ENCODE assay signal across 9 mouse cellular contexts in the genomic region with DNA sequence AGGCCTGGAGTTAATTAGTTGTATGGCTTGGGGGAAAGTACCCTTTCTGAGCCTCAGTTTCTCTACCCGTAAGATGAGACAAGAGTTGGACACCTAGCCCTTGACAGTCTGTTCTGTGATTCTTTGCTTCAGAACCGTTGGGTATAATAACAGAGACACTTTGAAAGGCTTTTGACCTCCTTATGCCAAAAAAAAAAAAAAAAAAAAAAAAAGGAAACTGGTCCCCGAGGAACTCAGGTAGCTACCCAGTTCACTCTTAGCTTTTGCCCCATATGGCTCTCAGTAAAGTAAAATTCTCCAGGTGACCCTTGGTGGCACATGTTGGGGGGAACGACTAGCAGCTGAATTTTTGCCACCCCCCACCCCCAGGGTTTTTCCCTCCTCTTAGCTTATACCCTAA. TPM values are rescaled to one million over a fixed set of nuclear protein-coding genes. Genes with fewer than 3 reads are reported as not detected.
DNase-seq lines count a peak whose midpoint lies in the region; ATAC-seq and TF ChIP-seq lines count a peak whose summit lies in the region.
"Had no signal": no experiment of that assay in that cellular context is flagged by ENCODE, and none has a peak within 500 bp of the region (broad histone marks: within the 10 kb centered on the region; RNA-seq: fewer than 3 reads in every experiment).

No protein-coding gene starts in this region.

- H3K79me2 ChIP-seq in heart, adult 2 months (replicated peaks; ENCODE audit: control insufficient read depth, insufficient read depth, low read length) = no peaks in the 10 kb centered on the region

- TF ChIP-seq POLR2A in heart, adult 2 months (IDR thresholded peaks at IDR 0.05; ENCODE audit: insufficient read depth, low read depth, low read length) = no peak

- peak overlapping the region; percentile 65; the same call in 1 of the 2 replicates for H3K4me2 ChIP-seq in heart, postnatal 0 days (ENCODE audit: low read depth, low read length)
- 0 out of 2 replicates have a peak overlapping the region, but pooled peaks have one; percentile 15 for H3K4me2 ChIP-seq in midbrain, embryonic 14.5 days (ENCODE audit: low read length)
- no peak overlapping the region; the same call in 1 of the 2 replicates for H3K4me2 ChIP-seq in midbrain, embryonic 15.5 days
- H3K4me2 ChIP-seq in limb, embryonic 11.5 days (ENCODE audit: low read depth, severe bottlenecking) = peak overlapping the region; percentile 83
- H3K4me2 ChIP-seq in stomach, embryonic 16.5 days (ENCODE audit: low read depth, low read length) = peak overlapping the region; percentile 81

- TF ChIP-seq CTCF in heart, postnatal 0 days (IDR thresholded peaks at IDR 0.05; ENCODE audit: low read depth) = no peak
- no peak for TF ChIP-seq CTCF in heart, adult 2 months (IDR thresholded peaks at IDR 0.05)

- TF ChIP-seq EP300 in heart, postnatal 0 days (IDR thresholded peaks at IDR 0.05; ENCODE audit: low read depth) = no peak
- no peak for TF ChIP-seq EP300 in heart, adult 2 months (IDR thresholded peaks at IDR 0.05; ENCODE audit: insufficient read depth, low read depth, low read length)

- H3K9me3 ChIP-seq in heart, postnatal 0 days (replicated peaks; ENCODE audit: control insufficient read depth, low read length) = no peaks in the 10 kb centered on the region
- no peaks in the 10 kb centered on the region for H3K9me3 ChIP-seq in midbrain, embryonic 14.5 days (ENCODE audit: control insufficient read depth, low read length)
- no peaks in the 10 kb centered on the region for H3K9me3 ChIP-seq in midbrain, embryonic 15.5 days
- no peaks in the 10 kb centered on the region for H3K9me3 ChIP-seq in limb, embryonic 11.5 days (ENCODE audit: control insufficient read depth, low read length)
- H3K9me3 ChIP-seq in stomach, embryonic 16.5 days (replicated peaks; ENCODE audit: control insufficient read depth, low read length) = no peaks in the 10 kb centered on the region

- no peaks in the 10 kb centered on the region for H3K27me3 ChIP-seq in heart, postnatal 0 days (ENCODE audit: control insufficient read depth, insufficient read depth, low read length)
- no peaks in the 10 kb centered on the region for H3K27me3 ChIP-seq in heart, adult 2 months (ENCODE audit: control insufficient read depth, insufficient read depth, low read length)
- H3K27me3 ChIP-seq in midbrain, embryonic 14.5 days (ENCODE audit: control insufficient read depth, insufficient read depth, low read length) = no peaks in the 10 kb centered on the region
- H3K27me3 ChIP-seq in midbrain, embryonic 15.5 days (replicated peaks) = peaks cover 11% of the 10 kb centered on the region
- H3K27me3 ChIP-seq in limb, embryonic 11.5 days (ENCODE audit: control insufficient read depth, insufficient read depth, low read length) = peaks cover 19% of the 10 kb centered on the region
- peaks cover 10% of the 10 kb centered on the region; the same call in 1 of the 2 replicates for H3K27me3 ChIP-seq in stomach, embryonic 16.5 days (ENCODE audit: control insufficient read depth, insufficient read depth, low read length)

- no peak for DNase-seq in heart, postnatal 0 days (ENCODE audit: low spot score)
- no peak for DNase-seq in heart, adult 2 months
- no peak for DNase-seq in midbrain, embryonic 14.5 days
- DNase-seq in limb, embryonic 11.5 days (ENCODE audit: low spot score) = no peak
- DNase-seq in thymus, postnatal 36 days = no peak
- DNase-seq in cerebellum, postnatal 10 days = no peak

- H3K27ac ChIP-seq in heart, postnatal 0 days (ENCODE audit: low read depth) = no peak overlapping the region
- H3K27ac ChIP-seq in heart, adult 2 months = no peak overlapping the region
- no peak overlapping the region for H3K27ac ChIP-seq in midbrain, embryonic 14.5 days (replicated peaks; ENCODE audit: low read depth, low read length)
- H3K27ac ChIP-seq in midbrain, embryonic 15.5 days = no peak overlapping the region
- H3K27ac ChIP-seq in limb, embryonic 11.5 days (replicated peaks; ENCODE audit: low read depth, low read length) = no peak overlapping the region
- H3K27ac ChIP-seq in stomach, embryonic 16.5 days (ENCODE audit: low read length) = no peak overlapping the region
- H3K27ac ChIP-seq: macrophage had no signal

- 0 out of 2 replicates have a peak overlapping the region, but pooled peaks have one; percentile 7 for H3K4me3 ChIP-seq in heart, postnatal 0 days (ENCODE audit: low read depth, low read length)
- no peak overlapping the region for H3K4me3 ChIP-seq in heart, adult 2 months
- H3K4me3 ChIP-seq in midbrain, embryonic 14.5 days (replicated peaks; ENCODE audit: low read depth, low read length) = no peak overlapping the region
- no peak overlapping the region for H3K4me3 ChIP-seq in midbrain, embryonic 15.5 days
- no peak overlapping the region for H3K4me3 ChIP-seq in limb, embryonic 11.5 days (ENCODE audit: low read depth, low read length)
- H3K4me3 ChIP-seq in stomach, embryonic 16.5 days (replicated peaks; ENCODE audit: low read length) = peak overlapping the region; percentile 60

- 49% methylated on average over 4 of the region's 4 CpGs for WGBS in heart, postnatal 0 days
- WGBS in heart, adult 2 months = 44% methylated on average over 4 of the region's 4 CpGs
- WGBS in midbrain, embryonic 14.5 days = 42% methylated on average over 4 of the region's 4 CpGs
- 35% methylated on average over 4 of the region's 4 CpGs for WGBS in midbrain, embryonic 15.5 days
- WGBS in limb, embryonic 11.5 days = 23% methylated on average over 4 of the region's 4 CpGs
- 40% methylated on average over 4 of the region's 4 CpGs for WGBS in stomach, embryonic 16.5 days

- H3K9ac ChIP-seq in heart, postnatal 0 days (replicated peaks; ENCODE audit: low read depth, low read length) = no peak overlapping the region
- no peak overlapping the region for H3K9ac ChIP-seq in heart, adult 2 months (ENCODE audit: low read depth, low read length)
- H3K9ac ChIP-seq in midbrain, embryonic 14.5 days (replicated peaks; ENCODE audit: low read length) = no peak overlapping the region
- no peak overlapping the region for H3K9ac ChIP-seq in midbrain, embryonic 15.5 days
- no peak overlapping the region for H3K9ac ChIP-seq in limb, embryonic 11.5 days (ENCODE audit: low read length)
- no peak overlapping the region for H3K9ac ChIP-seq in stomach, embryonic 16.5 days (ENCODE audit: low read length)

- no peaks in the 10 kb centered on the region for H3K36me3 ChIP-seq in heart, postnatal 0 days (replicated peaks; ENCODE audit: control insufficient read depth, insufficient read depth, low read length)
- H3K36me3 ChIP-seq in heart, adult 2 months (ENCODE audit: control insufficient read depth, insufficient read depth, low read length) = peaks cover 4% of the 10 kb centered on the region; the same call in 1 of the 2 replicates
- H3K36me3 ChIP-seq in midbrain, embryonic 14.5 days (ENCODE audit: control insufficient read depth, insufficient read depth, low read length) = no peaks in the 10 kb centered on the region
- H3K36me3 ChIP-seq in midbrain, embryonic 15.5 days (replicated peaks) = no peaks in the 10 kb centered on the region
- no peaks in the 10 kb centered on the region for H3K36me3 ChIP-seq in limb, embryonic 11.5 days (ENCODE audit: control insufficient read depth, insufficient read depth, low read length)
- no peaks in the 10 kb centered on the region for H3K36me3 ChIP-seq in stomach, embryonic 16.5 days (ENCODE audit: control insufficient read depth, insufficient read depth, low read length)

- peaks cover 26% of the 10 kb centered on the region for H3K4me1 ChIP-seq in heart, postnatal 0 days (ENCODE audit: control insufficient read depth, insufficient read depth)
- peaks cover 1% of the 10 kb centered on the region for H3K4me1 ChIP-seq in heart, adult 2 months (ENCODE audit: control insufficient read depth, insufficient read depth, low read length)
- no peaks in the 10 kb centered on the region; the same call in 1 of the 2 replicates for H3K4me1 ChIP-seq in midbrain, embryonic 14.5 days (ENCODE audit: control insufficient read depth, insufficient read depth, low read length)
- peaks cover 7% of the 10 kb centered on the region; the same call in 1 of the 2 replicates for H3K4me1 ChIP-seq in midbrain, embryonic 15.5 days
- peaks cover 13% of the 10 kb centered on the region for H3K4me1 ChIP-seq in limb, embryonic 11.5 days (ENCODE audit: control insufficient read depth, insufficient read depth, low read length)
- H3K4me1 ChIP-seq in stomach, embryonic 16.5 days (ENCODE audit: control insufficient read depth, insufficient read depth, low read length) = peaks cover 29% of the 10 kb centered on the region

- intact Hi-C loops in heart, adult 2 months (cut with DNase I) = loop anchor here (5.0 kb wide), 3 partner anchors 118 to 457 kb away; partner anchors contain the start of genes Acsl4 and Nxt2

- no peak for ATAC-seq in heart, postnatal 0 days (ENCODE audit: insufficient read depth, low read depth)
- ATAC-seq in midbrain, embryonic 14.5 days (ENCODE audit: low FRiP score, low TSS enrichment) = no peak
- no peak for ATAC-seq in midbrain, embryonic 15.5 days (replicated peaks)
- ATAC-seq in limb, embryonic 11.5 days (ENCODE audit: insufficient number of reproducible peaks, low FRiP score, low TSS enrichment, low read depth) = no peak
- no peak for ATAC-seq in stomach, embryonic 16.5 days (ENCODE audit: insufficient read depth, low FRiP score)

RNA-seq across cellular contexts. Expression of gene Tmem164, which starts 3.5 kb away (rescaled TPM):
- total RNA-seq in heart, postnatal 0 days (2014; rRNA removed; ENCODE audit: low replicate concordance) = 127 and 144 TPM in 2 replicates
- polyA plus RNA-seq in heart, postnatal 0 days (2015; fragmentation: Nextera tagmentation; extraction: Ambion mirVana) = 48.2 and 57.0 TPM in 2 replicates
- 10 to 100 TPM; 14.3 to 27.2 TPM for total RNA-seq in heart, adult 2 months (2021)
- polyA plus RNA-seq in heart, adult 2 months (2012; rRNA removed) = 16.3 and 28.6 TPM in 2 replicates
- polyA plus RNA-seq in midbrain, embryonic 14.5 days (2014; fragmentation: Nextera tagmentation; extraction: Ambion mirVana) = 10.6 and 14.0 TPM in 2 replicates
- 22.3 and 23.1 TPM in 2 replicates for polyA plus RNA-seq in midbrain, embryonic 15.5 days (2015; fragmentation: Nextera tagmentation; extraction: Ambion mirVana)
- polyA plus RNA-seq in limb, embryonic 11.5 days (2014; fragmentation: Nextera tagmentation; extraction: Ambion mirVana) = 36.4 and 40.8 TPM in 2 replicates
- polyA plus RNA-seq in stomach, embryonic 16.5 days (2015; fragmentation: Nextera tagmentation; extraction: Ambion mirVana) = 60.5 and 67.9 TPM in 2 replicates

Comparison
In these comparisons a context has a peak if more than half of its experiments do, and no peak if none do; other contexts are left out.
1. H3K4me3 ChIP-seq: peak in heart, postnatal 0 days (single experiment) and stomach, embryonic 16.5 days (single experiment); none in heart, adult 2 months (single experiment), midbrain, embryonic 14.5 days (single experiment), midbrain, embryonic 15.5 days (single experiment) and limb, embryonic 11.5 days (single experiment).